Mouse (Mus musculus): ENCODE measurements at regions not wholly inside any gene's neighbourhood (a gene's known extent, or its start where the extent isn't known, plus 50 kb on each side); places are given as distances from the start of the nearest gene placed in this dataset.

GRCm38 (mm10) chr5:49663928-49664327, 139.2 kb upstream of the Kcnip4 start:
- TF ChIP-seq GATA1 (IDR thresholded peaks at IDR 0.05; ENCODE audit: low read length) = no peak
- TF ChIP-seq TAL1 (IDR thresholded peaks at IDR 0.05; ENCODE audit: low read length) = no peak
- Histone ChIP-seq H3K36me3 (ENCODE audit: control insufficient read depth) (no peaks in the 10 kb centered on the region), H3K4me3 (replicated peaks) (no peak overlapping the region), H3K4me1 (ENCODE audit: control insufficient read depth) (no peaks in the 10 kb centered on the region), H3K9me3 (ENCODE audit: control insufficient read depth, low read length) (no peaks in the 10 kb centered on the region), H3K27me3 (ENCODE audit: control insufficient read depth) (no peaks in the 10 kb centered on the region)

GRCm38 (mm10) chr5:49662096-49662495, 137.4 kb upstream of the Kcnip4 start:
- no peak for TF ChIP-seq TAL1 (IDR thresholded peaks at IDR 0.05; ENCODE audit: low read length)
- TF ChIP-seq GATA1 (IDR thresholded peaks at IDR 0.05; ENCODE audit: low read length) = no peak

GRCm38 (mm10) chr5:49660598-49660997, 135.9 kb upstream of the Kcnip4 start:
- Histone ChIP-seq H3K9me3 (ENCODE audit: control insufficient read depth, low read length) (no peaks in the 10 kb centered on the region), H3K27me3 (ENCODE audit: control insufficient read depth) (no peaks in the 10 kb centered on the region), H3K4me3 (replicated peaks) (no peak overlapping the region), H3K4me1 (ENCODE audit: control insufficient read depth) (no peaks in the 10 kb centered on the region), H3K36me3 (ENCODE audit: control insufficient read depth) (no peaks in the 10 kb centered on the region)
- TF ChIP-seq GATA1 (IDR thresholded peaks at IDR 0.05; ENCODE audit: low read length) = no peak
- TF ChIP-seq TAL1 (IDR thresholded peaks at IDR 0.05; ENCODE audit: low read length) = no peak

More at GRCm38 (mm10) chr5:49662096-49662495, 137.4 kb upstream of the Kcnip4 start:
- H3K9me3 ChIP-seq (ENCODE audit: control insufficient read depth, low read length) = no peaks in the 10 kb centered on the region
- no peaks in the 10 kb centered on the region for H3K36me3 ChIP-seq (ENCODE audit: control insufficient read depth)
- no peaks in the 10 kb centered on the region for H3K4me1 ChIP-seq (ENCODE audit: control insufficient read depth)
- no peak overlapping the region for H3K4me3 ChIP-seq (replicated peaks)
- H3K27me3 ChIP-seq (ENCODE audit: control insufficient read depth) = no peaks in the 10 kb centered on the region

- no peaks in the 10 kb centered on the region for H3K9me3 ChIP-seq (ENCODE audit: control insufficient read depth, low read length)
- no peaks in the 10 kb centered on the region for H3K27me3 ChIP-seq (ENCODE audit: control insufficient read depth)
- H3K4me1 ChIP-seq (ENCODE audit: control insufficient read depth) = no peaks in the 10 kb centered on the region
- no peak for TF ChIP-seq GATA1 (IDR thresholded peaks at IDR 0.05; ENCODE audit: low read length)
- TF ChIP-seq TAL1 (IDR thresholded peaks at IDR 0.05; ENCODE audit: low read length) = no peak
- H3K4me3 ChIP-seq (replicated peaks) = no peak overlapping the region
- no peaks in the 10 kb centered on the region for H3K36me3 ChIP-seq (ENCODE audit: control insufficient read depth)
These were observed 126.2 kb upstream of the Kcnip4 start for GRCm38 (mm10) chr5:49650953-49651352.

- no peak for TF ChIP-seq TAL1 (IDR thresholded peaks at IDR 0.05; ENCODE audit: low read length)
- TF ChIP-seq GATA1 (IDR thresholded peaks at IDR 0.05; ENCODE audit: low read length) = no peak
- no peaks in the 10 kb centered on the region for H3K27me3 ChIP-seq (ENCODE audit: control insufficient read depth)
- H3K4me1 ChIP-seq (ENCODE audit: control insufficient read depth) = no peaks in the 10 kb centered on the region
- peaks cover 3% of the 10 kb centered on the region for H3K9me3 ChIP-seq (ENCODE audit: control insufficient read depth, low read length)
- no peak overlapping the region for H3K4me3 ChIP-seq (replicated peaks)
- no peaks in the 10 kb centered on the region for H3K36me3 ChIP-seq (ENCODE audit: control insufficient read depth)
These were observed 121.1 kb upstream of the Kcnip4 start for GRCm38 (mm10) chr5:49645781-49646180.

- peaks cover 4% of the 10 kb centered on the region for H3K9me3 ChIP-seq (ENCODE audit: control insufficient read depth, low read length)
- no peaks in the 10 kb centered on the region for H3K27me3 ChIP-seq (ENCODE audit: control insufficient read depth)
- H3K4me3 ChIP-seq (replicated peaks) = no peak overlapping the region
- H3K36me3 ChIP-seq (ENCODE audit: control insufficient read depth) = no peaks in the 10 kb centered on the region
- TF ChIP-seq TAL1 (IDR thresholded peaks at IDR 0.05; ENCODE audit: low read length) (no peak), GATA1 (IDR thresholded peaks at IDR 0.05; ENCODE audit: low read length) (no peak)
- no peaks in the 10 kb centered on the region for H3K4me1 ChIP-seq (ENCODE audit: control insufficient read depth)
These were observed 119.9 kb upstream of the Kcnip4 start for GRCm38 (mm10) chr5:49644606-49645005.

GRCm38 (mm10) chr5:49642439-49642838, 117.7 kb upstream of the Kcnip4 start:
- Histone ChIP-seq H3K36me3 (ENCODE audit: control insufficient read depth) (no peaks in the 10 kb centered on the region), H3K4me3 (replicated peaks) (no peak overlapping the region)
- TF ChIP-seq TAL1 (IDR thresholded peaks at IDR 0.05; ENCODE audit: low read length) (no peak), GATA1 (IDR thresholded peaks at IDR 0.05; ENCODE audit: low read length) (no peak)

GRCm38 (mm10) chr5:49641206-49641830, 116.6 kb upstream of the Kcnip4 start:
- H3K9me3 ChIP-seq (ENCODE audit: control insufficient read depth, low read length) = peaks cover 9% of the 10 kb centered on the region
- TF ChIP-seq GATA1 (IDR thresholded peaks at IDR 0.05; ENCODE audit: low read length) = no peak
- no peak for TF ChIP-seq TAL1 (IDR thresholded peaks at IDR 0.05; ENCODE audit: low read length)
- H3K36me3 ChIP-seq (ENCODE audit: control insufficient read depth) = no peaks in the 10 kb centered on the region
- H3K4me1 ChIP-seq (ENCODE audit: control insufficient read depth) = no peaks in the 10 kb centered on the region
- H3K4me3 ChIP-seq (replicated peaks) = no peak overlapping the region
- H3K27me3 ChIP-seq (ENCODE audit: control insufficient read depth) = no peaks in the 10 kb centered on the region

More at GRCm38 (mm10) chr5:49642439-49642838, 117.7 kb upstream of the Kcnip4 start:
- Histone ChIP-seq H3K4me1 (ENCODE audit: control insufficient read depth) (no peaks in the 10 kb centered on the region), H3K9me3 (ENCODE audit: control insufficient read depth, low read length) (peaks cover 9% of the 10 kb centered on the region), H3K27me3 (ENCODE audit: control insufficient read depth) (no peaks in the 10 kb centered on the region)

GRCm38 (mm10) chr5:49639637-49640036, 114.9 kb upstream of the Kcnip4 start:
- Histone ChIP-seq H3K4me1 (ENCODE audit: control insufficient read depth) (no peaks in the 10 kb centered on the region), H3K27me3 (ENCODE audit: control insufficient read depth) (no peaks in the 10 kb centered on the region), H3K9me3 (ENCODE audit: control insufficient read depth, low read length) (peaks cover 9% of the 10 kb centered on the region), H3K36me3 (ENCODE audit: control insufficient read depth) (no peaks in the 10 kb centered on the region), H3K4me3 (replicated peaks) (no peak overlapping the region)
- TF ChIP-seq TAL1 (IDR thresholded peaks at IDR 0.05; ENCODE audit: low read length) (no peak), GATA1 (IDR thresholded peaks at IDR 0.05; ENCODE audit: low read length) (no peak)

- H3K4me3 ChIP-seq (replicated peaks) = no peak overlapping the region
- H3K27me3 ChIP-seq (ENCODE audit: control insufficient read depth) = no peaks in the 10 kb centered on the region
- H3K4me1 ChIP-seq (ENCODE audit: control insufficient read depth) = no peaks in the 10 kb centered on the region
- H3K36me3 ChIP-seq (ENCODE audit: control insufficient read depth) = no peaks in the 10 kb centered on the region
- no peaks in the 10 kb centered on the region for H3K9me3 ChIP-seq (ENCODE audit: control insufficient read depth, low read length)
- TF ChIP-seq TAL1 (IDR thresholded peaks at IDR 0.05; ENCODE audit: low read length) = no peak
- TF ChIP-seq GATA1 (IDR thresholded peaks at IDR 0.05; ENCODE audit: low read length) = no peak
These were observed 95.4 kb upstream of the Kcnip4 start for GRCm38 (mm10) chr5:49620152-49620551.

Data from erythroblast, embryonic 14.5 days (primary cell).